In the genomic region with DNA sequence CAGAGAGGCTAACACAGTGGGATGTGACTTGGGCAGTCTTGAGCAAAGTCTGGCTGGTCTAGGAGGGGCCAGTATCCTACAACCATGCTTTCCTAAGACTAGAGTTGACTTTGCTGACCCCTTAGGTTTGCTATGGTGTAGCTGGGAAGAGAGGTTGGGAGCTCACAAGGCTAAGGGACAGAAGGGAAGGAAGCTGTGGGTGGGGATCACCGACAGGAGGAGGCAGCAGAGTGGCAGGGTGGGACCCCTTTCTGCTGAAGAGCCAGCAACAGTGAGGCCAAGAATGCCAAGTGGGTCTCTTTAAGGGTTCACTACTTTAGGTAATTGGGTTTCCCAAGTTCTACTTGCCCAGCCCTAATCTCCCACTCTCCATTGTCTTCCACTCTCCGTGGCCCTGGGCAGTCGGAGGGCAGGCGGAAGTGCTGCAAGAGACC, we compare ENCODE assay signal across 9 mouse cellular contexts.
DNase-seq lines count a peak whose midpoint lies in the region; ATAC-seq lines count a peak whose summit lies in the region.
"Had no signal": no experiment of that assay in that cellular context is flagged by ENCODE, and none has a peak within 500 bp of the region (broad histone marks: within the 10 kb centered on the region; RNA-seq: fewer than 3 reads in every experiment).

No protein-coding gene starts in this region.

- peak overlapping the region; percentile 81 for H3K27ac ChIP-seq in kidney, embryonic 14.5 days (ENCODE audit: low read depth, low read length)
- H3K27ac ChIP-seq in forebrain, embryonic 11.5 days (ENCODE audit: low read depth, low read length): peak overlapping the region; percentile 90
- no peak overlapping the region for H3K27ac ChIP-seq in limb, embryonic 11.5 days (replicated peaks; ENCODE audit: low read depth, low read length)
- H3K27ac ChIP-seq in neural tube, embryonic 12.5 days: peak overlapping the region; percentile 96

- H3K4me2 ChIP-seq in kidney, embryonic 14.5 days (replicated peaks; ENCODE audit: low read depth, low read length): peak overlapping the region; percentile 54
- H3K4me2 ChIP-seq in forebrain, embryonic 11.5 days (ENCODE audit: low read depth, low read length, severe bottlenecking): peak overlapping the region; percentile 57
- no peak overlapping the region for H3K4me2 ChIP-seq in limb, embryonic 11.5 days (ENCODE audit: low read depth, severe bottlenecking)
- H3K4me2 ChIP-seq in neural tube, embryonic 12.5 days (replicated peaks): peak overlapping the region; percentile 67

- H3K9ac ChIP-seq in kidney, embryonic 14.5 days (ENCODE audit: low read depth, low read length): no peak overlapping the region
- H3K9ac ChIP-seq in forebrain, embryonic 11.5 days (ENCODE audit: low read length): peak overlapping the region; percentile 70
- peak overlapping the region; percentile 62; the same call in 1 of the 2 replicates for H3K9ac ChIP-seq in limb, embryonic 11.5 days (ENCODE audit: low read length)
- H3K9ac ChIP-seq in neural tube, embryonic 12.5 days: peak overlapping the region; percentile 55

- no peaks in the 10 kb centered on the region for H3K9me3 ChIP-seq in kidney, embryonic 14.5 days (ENCODE audit: control insufficient read depth, low read length)
- H3K9me3 ChIP-seq in forebrain, embryonic 11.5 days (ENCODE audit: control insufficient read depth, low read length): no peaks in the 10 kb centered on the region
- no peaks in the 10 kb centered on the region for H3K9me3 ChIP-seq in limb, embryonic 11.5 days (ENCODE audit: control insufficient read depth, low read length)
- H3K9me3 ChIP-seq in neural tube, embryonic 12.5 days: no peaks in the 10 kb centered on the region

- H3K4me3 ChIP-seq in kidney, embryonic 14.5 days (ENCODE audit: low read length): no peak overlapping the region
- H3K4me3 ChIP-seq in forebrain, embryonic 11.5 days (ENCODE audit: low read depth, low read length): no peak overlapping the region; the same call in 1 of the 2 replicates
- no peak overlapping the region for H3K4me3 ChIP-seq in limb, embryonic 11.5 days (ENCODE audit: low read depth, low read length)
- no peak overlapping the region for H3K4me3 ChIP-seq in neural tube, embryonic 12.5 days

- H3K27me3 ChIP-seq in kidney, embryonic 14.5 days (ENCODE audit: control insufficient read depth, insufficient read depth, low read length): no peaks in the 10 kb centered on the region
- H3K27me3 ChIP-seq in forebrain, embryonic 11.5 days (ENCODE audit: control insufficient read depth, insufficient read depth, low read length): no peaks in the 10 kb centered on the region
- H3K27me3 ChIP-seq in limb, embryonic 11.5 days (ENCODE audit: control insufficient read depth, insufficient read depth, low read length): no peaks in the 10 kb centered on the region
- no peaks in the 10 kb centered on the region for H3K27me3 ChIP-seq in neural tube, embryonic 12.5 days (replicated peaks)

- no peak for DNase-seq in kidney, postnatal 36 days
- DNase-seq in forebrain, embryonic 11.5 days (ENCODE audit: low spot score): no peak
- no peak for DNase-seq in limb, embryonic 11.5 days (ENCODE audit: low spot score)
- DNase-seq in ovary, postnatal 10 days (ENCODE audit: low spot score): no peak
- DNase-seq in gastrocnemius, postnatal 4 days (ENCODE audit: low spot score in 2 of 2): no peak
- DNase-seq in layer of hippocampus, adult 11-12 months (ENCODE audit: low spot score): no peak
- DNase-seq: cerebellum, adult 8-10 months had no signal

- 22% methylated on average over 4 of the region's 4 CpGs for WGBS in kidney, embryonic 14.5 days
- 2% methylated on average over 4 of the region's 4 CpGs for WGBS in forebrain, embryonic 11.5 days
- 48% methylated on average over 4 of the region's 4 CpGs for WGBS in limb, embryonic 11.5 days
- 7% methylated on average over 4 of the region's 4 CpGs for WGBS in neural tube, embryonic 12.5 days

- H3K36me3 ChIP-seq in kidney, embryonic 14.5 days (ENCODE audit: control insufficient read depth, insufficient read depth, low read length): no peaks in the 10 kb centered on the region
- H3K36me3 ChIP-seq in forebrain, embryonic 11.5 days (ENCODE audit: control insufficient read depth, insufficient read depth, low read length): no peaks in the 10 kb centered on the region
- no peaks in the 10 kb centered on the region for H3K36me3 ChIP-seq in limb, embryonic 11.5 days (ENCODE audit: control insufficient read depth, insufficient read depth, low read length)
- no peaks in the 10 kb centered on the region for H3K36me3 ChIP-seq in neural tube, embryonic 12.5 days

- ATAC-seq in kidney, embryonic 14.5 days (ENCODE audit: low FRiP score, low TSS enrichment): no peak; the same call in 1 of the 2 replicates
- peak; percentile 20 for ATAC-seq in forebrain, embryonic 11.5 days (replicated peaks; ENCODE audit: low FRiP score)
- no peak for ATAC-seq in limb, embryonic 11.5 days (ENCODE audit: insufficient number of reproducible peaks, low FRiP score, low TSS enrichment, low read depth)
- ATAC-seq in neural tube, embryonic 12.5 days (ENCODE audit: low FRiP score, low read depth): no peak

- H3K4me1 ChIP-seq in kidney, embryonic 14.5 days (ENCODE audit: control insufficient read depth, insufficient read depth, low read length): peaks cover 23% of the 10 kb centered on the region
- H3K4me1 ChIP-seq in forebrain, embryonic 11.5 days (replicated peaks; ENCODE audit: control insufficient read depth, insufficient read depth, low read length): peaks cover 18% of the 10 kb centered on the region
- peaks cover 10% of the 10 kb centered on the region; the same call in 1 of the 2 replicates for H3K4me1 ChIP-seq in limb, embryonic 11.5 days (ENCODE audit: control insufficient read depth, insufficient read depth, low read length)
- peaks cover 23% of the 10 kb centered on the region for H3K4me1 ChIP-seq in neural tube, embryonic 12.5 days
